Mouse (Mus musculus) heart, embryonic 16.5 days (tissue): ENCODE results near the gene 4930467E23Rik. TPM values are rescaled to one million over a fixed set of nuclear protein-coding genes. Genes with fewer than 3 reads are reported as not detected.
"Not testable (repeated sequence)": the region's sequence is repeated elsewhere in the genome, so short reads cannot be mapped to it uniquely, and the experiment has no call there.

ENCODE experiments used
- ATAC-seq: fragments of 200-750 bp; cut with Nextera tagmentation; replicated peaks from 2 replicates; pipeline ENCODE4 v1.8.0; 2017; ENCODE audit warnings: moderate number of reproducible peaks; ENCODE audit not compliant: insufficient read depth, low FRiP score; ENCODE audit errors: extremely low read depth
- H3K27ac ChIP-seq: fragments of 300-500 bp; sonication (generic); 2 replicates; pipeline ENCODE4 v1.5.1; 2014; ENCODE audit warnings: mild to moderate bottlenecking, low read length, control low read depth, moderate library complexity
- H3K27me3 ChIP-seq: fragments of 300-500 bp; sonication (generic); 2 replicates; pipeline ENCODE4 v1.6.1; 2014; ENCODE audit warnings: low read length, mixed read lengths; ENCODE audit not compliant: control insufficient read depth, insufficient read depth
- H3K36me3 ChIP-seq: fragments of 300-500 bp; sonication (generic); 2 replicates; pipeline ENCODE4 v1.6.1; 2014; ENCODE audit not compliant: control insufficient read depth, insufficient read depth
- H3K4me1 ChIP-seq: fragments of 300-500 bp; sonication (generic); 2 replicates; pipeline ENCODE4 v1.6.1; 2014; ENCODE audit warnings: low read length, mixed read lengths; ENCODE audit not compliant: control insufficient read depth, insufficient read depth
- H3K4me2 ChIP-seq: fragments of 300-500 bp; sonication (generic); 2 replicates; pipeline ENCODE4 v1.6.1; 2014; ENCODE audit warnings: low read depth, mild to moderate bottlenecking, control low read depth, low read length
- H3K4me3 ChIP-seq: fragments of 300-500 bp; sonication (generic); 2 replicates; pipeline ENCODE4 v1.5.1; 2014; ENCODE audit warnings: mild to moderate bottlenecking, control low read depth, low read length
- H3K9ac ChIP-seq: fragments of 300-500 bp; sonication (generic); 2 replicates; pipeline ENCODE4 v1.6.1; 2014; ENCODE audit warnings: low read length, control low read depth
- H3K9me3 ChIP-seq: fragments of 300-500 bp; sonication (generic); replicated peaks from 2 replicates; pipeline ENCODE4 v1.6.1; 2016; ENCODE audit warnings: low read length; ENCODE audit not compliant: control insufficient read depth
- WGBS: fragments of 180-500 bp; shearing (Covaris S2); extraction: QIAGEN DNeasy Blood & Tissue Kit; methylation state at CpG from one replicate; pipeline ENCODE4 v1.1.7; 2014; 5-methylcytosine and 5-hydroxymethylcytosine counted together
- polyA plus RNA-seq: library from polyadenylated mRNA; unstranded; fragments of >200 nt; fragmentation: Nextera tagmentation; extraction: Ambion mirVana; gene quantifications from 2 replicates; pipeline ENCODE4 v1.2.1, GENCODE M21; 2015

Gene 4930467E23Rik
- polyA plus RNA-seq, 1 experiment from 2014 or later: not detected

DNA sequence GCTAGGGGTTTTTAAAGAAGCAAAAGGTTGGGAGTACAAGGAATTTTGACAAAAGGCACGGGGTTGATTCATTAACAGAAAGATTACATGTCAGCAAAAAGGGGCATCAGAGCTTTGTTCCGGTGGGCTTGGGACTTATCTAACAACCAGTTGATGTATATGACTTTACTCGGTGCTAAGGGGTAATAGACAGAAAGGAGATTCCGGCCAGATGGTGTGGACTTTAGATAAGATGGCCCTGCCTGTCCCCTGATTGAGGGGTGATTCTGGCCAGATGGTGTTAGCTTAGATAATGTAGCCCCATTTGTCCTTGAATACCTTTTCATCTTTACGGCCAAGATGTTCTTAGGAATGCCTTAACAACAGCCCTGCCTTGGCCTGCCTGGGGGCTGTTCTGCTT, 54.5 kb downstream of the 4930467E23Rik start:
- H3K9ac ChIP-seq, H3K4me1 ChIP-seq, H3K36me3 ChIP-seq, H3K27ac ChIP-seq, ATAC-seq, H3K4me2 ChIP-seq, H3K4me3 ChIP-seq, H3K27me3 ChIP-seq, H3K9me3 ChIP-seq: not testable (repeated sequence)
- WGBS: no CpG with 5 or more reads among the region's 5 CpGs

DNA sequence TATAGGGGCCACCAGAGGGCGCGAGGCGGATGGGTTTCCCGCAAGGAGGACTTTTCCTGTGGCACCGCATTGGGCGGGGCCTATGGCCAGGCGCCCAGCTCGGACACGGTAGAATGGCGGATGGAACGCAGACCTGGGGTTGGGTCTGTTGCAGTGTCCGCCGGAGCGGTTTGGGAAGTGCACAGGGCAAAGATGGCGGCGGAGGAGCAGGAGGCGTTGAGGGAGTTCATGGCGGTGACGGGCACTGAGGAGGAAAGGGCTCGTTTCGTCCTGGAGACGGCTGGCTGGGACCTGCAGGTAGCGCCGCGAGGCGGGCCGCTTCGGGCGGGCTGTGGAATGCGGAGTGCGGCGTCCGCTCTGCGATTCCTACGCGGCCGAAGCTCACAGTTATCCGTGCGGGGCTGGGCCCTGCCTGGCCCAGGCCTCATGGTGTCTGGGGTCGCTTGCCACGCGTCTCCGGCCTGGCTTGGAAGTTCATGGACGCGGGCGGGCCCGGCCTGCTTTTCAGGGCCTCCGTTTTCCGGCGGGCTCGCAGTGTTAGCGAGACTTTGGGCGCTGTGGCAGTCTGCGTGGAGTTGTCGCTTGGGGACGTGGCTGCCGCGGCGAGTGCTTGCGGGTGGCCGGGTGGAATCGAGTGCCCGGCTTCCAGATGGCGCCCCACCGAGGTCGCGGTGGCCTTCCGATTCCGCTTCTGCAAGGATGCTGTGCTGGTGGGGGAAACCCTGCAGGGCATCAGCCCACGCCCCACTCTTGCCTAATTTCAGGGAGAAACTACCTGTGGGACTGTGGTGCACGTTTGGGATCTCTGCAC, 55.4 kb downstream of the 4930467E23Rik start:
- Histone ChIP-seq H3K4me3 (peak overlapping the region; percentile 65), H3K9ac (peak overlapping the region; percentile 90), H3K4me2 (peak overlapping the region; percentile 57), H3K27ac (peak overlapping the region; percentile 84)
- not testable (repeated sequence) for H3K9me3 ChIP-seq, H3K36me3 ChIP-seq, H3K4me1 ChIP-seq, H3K27me3 ChIP-seq
- 9% methylated on average over 68 of the region's 71 CpGs for WGBS
- peak; percentile 100 for ATAC-seq

DNA sequence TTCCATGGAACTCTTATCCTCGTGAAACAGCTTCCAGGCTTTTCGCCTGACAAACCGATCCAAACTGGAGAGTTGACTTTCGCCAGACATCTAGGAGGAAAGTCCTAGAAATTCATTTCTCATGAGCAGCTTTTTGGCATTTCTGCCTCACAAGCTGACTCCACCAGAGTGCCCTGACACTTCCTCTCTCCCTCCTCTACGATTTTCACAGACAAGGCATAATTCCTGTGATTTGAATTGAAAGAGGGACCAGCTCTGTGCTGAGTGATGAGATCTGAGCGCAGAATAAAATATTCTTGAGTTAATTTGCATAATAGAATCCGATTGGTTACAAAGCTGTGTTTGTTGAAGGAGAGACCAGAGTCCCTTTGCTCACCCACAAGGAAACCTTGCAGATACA, 63.3 kb downstream of the 4930467E23Rik start:
- ATAC-seq, H3K9ac ChIP-seq, H3K27ac ChIP-seq, H3K9me3 ChIP-seq, H3K36me3 ChIP-seq, H3K27me3 ChIP-seq, H3K4me2 ChIP-seq, H3K4me1 ChIP-seq, H3K4me3 ChIP-seq: not testable (repeated sequence)
- 69% methylated on average over 7 of the region's 7 CpGs for WGBS

Other genes with a start within 250 kb of the 4930467E23Rik start
- not detected in 2 replicates for gene Defb7, start 234.5 kb upstream of the 4930467E23Rik start, polyA plus RNA-seq
- not detected in 2 replicates for gene Gm31371, start 173.8 kb downstream of the 4930467E23Rik start, polyA plus RNA-seq